Mouse (Mus musculus) brain, embryonic 18.5 days (tissue): ENCODE measurements around the gene Rad51d.
A peak's percentile ranks its signal among the peaks of the same experiment; 100 is the strongest.
"Not testable (repeated sequence)": the region's sequence is repeated elsewhere in the genome, so short reads cannot be mapped to it uniquely, and the experiment has no call there.

Experiments used
- DNase-seq: peaks from one replicate; pipeline ENCODE4 v3.0.0-alpha.2; 2012; ENCODE audit warnings: low read depth, low spot score

The Rad51d gene

DNA sequence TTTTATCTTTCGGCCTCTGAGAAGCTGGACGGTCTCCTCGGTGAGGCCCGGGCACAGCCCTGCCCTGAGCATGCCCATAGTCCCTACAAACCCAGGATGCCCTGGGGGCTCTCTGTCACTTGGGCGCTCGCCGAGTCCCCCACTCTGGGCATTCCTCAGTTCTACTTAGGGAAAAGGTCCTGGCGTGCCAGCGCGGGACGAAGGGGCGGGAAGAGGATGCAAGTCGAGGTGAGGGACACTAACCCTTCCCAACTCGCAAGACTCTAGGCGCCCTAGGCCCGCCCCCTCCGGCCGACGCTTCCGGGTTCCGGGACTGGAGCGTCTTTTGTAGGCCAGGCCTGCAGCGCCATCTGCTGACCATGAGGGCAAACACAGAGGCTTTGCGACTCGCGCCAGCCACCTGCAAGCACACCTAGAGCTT, at the start of gene Rad51d:
Gene Rad51d (minus strand): TSS at position 273 of the 421 bp plus-strand sequence.
- peak; percentile 75 for DNase-seq

DNA sequence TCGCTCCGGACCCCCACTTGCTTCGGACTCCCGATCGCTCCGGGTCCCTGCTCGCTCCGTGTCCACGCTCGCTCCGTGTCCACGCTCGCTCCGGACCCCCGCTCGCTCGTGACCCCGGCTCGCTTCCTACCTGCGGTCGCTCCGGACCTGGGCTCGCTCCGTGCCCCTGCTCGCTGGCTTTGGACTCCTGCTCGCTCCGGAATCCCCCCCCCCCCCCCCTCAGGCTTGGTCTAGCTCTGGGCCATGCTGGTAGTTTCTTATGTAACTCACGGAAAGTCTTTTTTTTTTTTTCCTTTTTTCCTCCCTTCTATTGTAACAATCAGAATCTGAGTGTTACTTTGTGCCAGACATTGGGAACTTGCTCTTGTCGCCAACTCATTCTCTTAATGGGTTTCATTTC, 42.8 kb upstream of the Rad51d start:
- no peak for DNase-seq

DNA sequence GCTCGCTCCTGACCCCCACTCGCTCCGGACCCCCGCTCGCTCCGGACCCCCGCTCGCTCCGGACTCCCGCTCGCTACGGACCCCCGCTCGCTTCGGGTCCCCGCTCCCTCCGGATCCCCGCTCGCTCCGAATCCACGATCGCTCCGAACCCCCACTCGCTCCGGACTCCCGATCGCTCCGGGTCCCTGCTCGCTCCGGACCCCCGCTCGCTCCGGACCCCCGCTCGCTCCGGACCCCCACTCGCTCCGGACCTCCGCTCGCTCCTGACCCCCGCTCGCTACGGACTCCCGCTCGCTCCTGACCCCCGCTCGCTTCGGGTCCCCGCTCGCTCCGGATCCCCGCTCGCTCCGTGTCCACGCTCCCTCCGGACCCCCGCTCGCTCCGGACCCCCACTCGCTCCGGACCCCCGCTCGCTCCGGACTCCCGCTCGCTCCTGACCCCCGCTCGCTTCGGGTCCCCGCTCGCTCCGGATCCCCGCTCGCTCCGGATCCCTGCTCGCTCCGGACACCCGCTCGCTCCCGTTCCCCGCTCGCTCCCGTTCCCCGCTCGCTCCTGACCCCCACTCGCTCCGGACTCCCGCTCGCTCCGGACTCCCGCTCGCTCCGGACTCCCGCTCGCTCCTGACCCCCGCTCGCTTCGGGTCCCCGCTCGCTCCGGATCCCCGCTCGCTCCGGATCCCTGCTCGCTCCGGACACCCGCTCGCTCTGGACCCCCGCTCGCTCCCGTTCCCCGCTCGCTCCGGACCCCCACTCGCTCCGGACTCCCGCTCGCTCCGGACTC, 41.4 kb upstream of the Rad51d start:
- not testable (repeated sequence) for DNase-seq

DNA sequence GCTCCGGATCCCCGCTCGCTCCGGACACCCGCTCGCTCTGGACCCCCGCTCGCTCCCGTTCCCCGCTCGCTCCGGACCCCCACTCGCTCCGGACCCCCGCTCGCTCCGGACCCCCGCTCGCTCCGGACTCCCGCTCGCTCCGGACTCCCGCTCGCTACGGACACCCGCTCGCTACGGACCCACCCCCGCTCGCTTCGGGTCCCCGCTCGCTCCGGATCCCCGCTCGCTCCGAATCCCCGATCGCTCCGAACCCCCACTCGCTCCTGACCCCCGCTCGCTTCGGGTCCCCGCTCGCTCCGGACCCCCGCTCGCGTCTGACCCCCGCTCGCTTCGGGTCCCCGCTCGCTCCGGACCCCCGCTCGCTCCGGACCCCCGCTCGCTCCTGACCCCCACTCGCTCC, 40.7 kb upstream of the Rad51d start:
- not testable (repeated sequence) for DNase-seq

DNA sequence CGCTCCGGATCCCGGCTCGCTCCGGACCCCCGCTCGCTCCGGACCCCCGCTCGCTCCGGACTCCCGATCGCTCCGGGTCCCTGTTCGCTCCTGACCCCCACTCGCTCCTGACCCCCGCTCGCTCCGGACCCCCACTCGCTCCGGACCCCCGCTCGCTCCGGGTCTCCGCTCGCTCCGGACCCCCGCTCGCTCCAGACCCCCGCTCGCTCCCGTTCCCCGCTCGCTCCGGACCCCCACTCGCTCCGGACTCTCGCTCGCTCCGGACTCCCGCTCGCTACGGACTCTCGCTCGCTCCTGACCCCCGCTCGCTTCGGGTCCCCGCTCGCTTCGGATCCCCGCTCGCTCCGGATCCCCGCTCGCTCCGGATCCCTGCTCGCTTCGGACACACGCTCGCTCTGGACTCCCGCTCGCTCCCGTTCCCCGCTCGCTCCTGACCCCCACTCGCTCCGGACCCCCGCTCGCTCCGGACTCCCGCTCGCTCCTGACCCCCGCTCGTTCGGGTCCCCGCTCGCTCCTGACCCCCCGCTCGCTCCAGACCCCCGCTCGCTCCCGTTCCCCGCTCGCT, 40.1 kb upstream of the Rad51d start:
- not testable (repeated sequence) for DNase-seq

DNA sequence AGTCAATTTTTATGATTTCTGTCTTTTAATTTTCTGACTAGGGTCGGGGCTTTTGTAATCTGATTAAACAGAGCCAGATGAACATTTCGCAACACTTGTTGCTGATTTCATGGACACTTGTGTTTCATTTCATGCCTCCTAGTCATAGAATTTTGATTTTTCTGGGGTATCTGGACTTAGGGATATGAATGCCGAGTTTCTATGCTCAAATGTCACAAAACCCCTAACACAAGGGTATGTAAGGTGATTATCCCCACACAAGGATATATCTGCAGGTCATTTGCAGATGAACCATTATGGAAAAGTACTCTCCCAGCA, 39.2 kb upstream of the Rad51d start:
- no peak for DNase-seq

DNA sequence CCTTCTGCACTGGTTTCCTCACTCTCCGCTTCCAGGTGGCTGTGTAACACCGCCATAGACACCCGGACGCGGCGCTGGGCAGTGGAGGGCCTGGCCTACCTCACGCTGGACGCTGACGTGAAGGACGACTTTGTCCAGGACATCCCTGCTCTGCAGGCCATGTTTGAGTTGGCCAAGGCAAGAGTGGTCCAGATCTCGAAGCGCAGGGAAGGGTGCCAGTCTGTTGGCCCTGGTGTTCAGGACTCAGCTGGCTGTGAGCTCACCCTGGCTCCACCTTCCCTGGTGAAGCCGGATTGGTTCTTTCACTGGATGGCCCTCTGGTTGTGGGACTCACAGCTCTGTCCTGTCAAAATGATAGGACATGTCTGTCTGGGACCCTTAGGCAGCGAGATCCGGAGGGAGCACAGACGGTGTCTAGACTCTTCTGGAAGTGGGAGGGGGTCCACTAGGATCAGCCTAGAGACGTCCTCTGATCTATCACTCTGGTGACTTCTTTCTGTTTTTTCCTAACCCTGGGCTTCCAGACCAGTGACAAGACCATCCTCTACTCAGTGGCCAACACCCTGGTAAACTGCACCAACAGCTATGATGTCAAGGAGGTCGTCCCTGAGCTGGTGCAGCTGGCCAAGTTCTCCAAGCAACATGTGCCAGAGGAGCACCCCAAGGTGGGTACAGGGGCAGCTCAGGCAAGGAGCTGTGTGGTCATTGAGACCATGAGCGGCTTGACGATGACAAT, 38.7 kb upstream of the Rad51d start:
- no peak for DNase-seq

DNA sequence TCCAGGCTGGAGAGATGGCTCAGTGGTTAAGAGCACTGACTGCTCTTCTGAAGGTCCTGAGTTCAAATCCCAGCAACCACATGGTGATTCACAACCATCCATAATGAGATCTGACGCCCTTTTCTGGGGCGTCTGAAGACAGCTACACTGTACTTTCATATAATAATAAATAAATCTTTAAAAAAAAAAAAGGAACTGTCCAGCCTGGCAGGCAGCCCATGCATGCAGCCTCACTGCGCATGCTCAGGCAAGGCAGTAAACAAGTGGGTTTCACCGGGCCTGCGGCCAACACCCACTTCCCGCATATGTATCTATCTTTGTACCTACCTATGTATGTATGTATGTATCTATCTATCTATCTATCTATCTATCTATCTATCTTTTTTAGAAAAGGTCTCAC, 33.5 kb upstream of the Rad51d start:
- DNase-seq = not testable (repeated sequence)

DNA sequence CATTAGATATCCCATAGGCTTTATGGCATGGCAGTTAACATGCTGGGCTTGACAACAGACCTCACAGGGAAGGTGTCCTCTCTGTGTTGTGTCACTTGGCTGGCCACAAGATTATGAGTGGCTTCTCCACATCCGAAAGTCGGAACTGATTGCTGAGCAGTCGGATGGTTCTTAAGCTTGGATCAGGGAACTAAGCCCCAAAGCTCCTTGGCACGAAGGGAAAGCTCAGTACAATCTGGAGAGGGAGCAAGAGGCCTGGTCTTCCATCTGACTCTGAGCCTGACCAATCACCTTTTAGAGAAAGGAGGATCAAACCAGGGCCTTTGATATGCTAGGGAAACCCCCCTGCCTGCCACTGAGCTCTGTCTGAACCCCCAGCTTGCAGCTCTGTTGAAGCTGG, 31.3 kb upstream of the Rad51d start:
- DNase-seq = no peak

DNA sequence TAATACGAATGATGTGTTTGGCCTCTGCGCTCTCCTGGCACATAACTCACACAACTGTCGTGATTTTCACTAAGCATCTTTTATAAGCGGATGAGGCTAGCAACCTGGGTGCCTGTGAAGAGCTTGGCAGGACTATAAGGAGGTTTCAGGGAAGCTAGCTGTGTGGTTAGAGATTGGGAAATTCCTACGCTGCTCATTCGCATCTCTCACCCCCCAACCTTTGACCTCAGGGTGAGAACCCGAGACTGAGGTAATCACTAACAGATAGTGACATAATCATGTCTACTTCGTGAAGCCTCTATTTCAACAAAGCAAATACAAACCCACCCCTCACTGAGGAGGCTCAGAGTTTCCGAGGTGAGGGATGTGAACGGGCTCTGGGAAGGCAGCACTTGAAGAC, 30.4 kb upstream of the Rad51d start:
- DNase-seq = no peak

DNA sequence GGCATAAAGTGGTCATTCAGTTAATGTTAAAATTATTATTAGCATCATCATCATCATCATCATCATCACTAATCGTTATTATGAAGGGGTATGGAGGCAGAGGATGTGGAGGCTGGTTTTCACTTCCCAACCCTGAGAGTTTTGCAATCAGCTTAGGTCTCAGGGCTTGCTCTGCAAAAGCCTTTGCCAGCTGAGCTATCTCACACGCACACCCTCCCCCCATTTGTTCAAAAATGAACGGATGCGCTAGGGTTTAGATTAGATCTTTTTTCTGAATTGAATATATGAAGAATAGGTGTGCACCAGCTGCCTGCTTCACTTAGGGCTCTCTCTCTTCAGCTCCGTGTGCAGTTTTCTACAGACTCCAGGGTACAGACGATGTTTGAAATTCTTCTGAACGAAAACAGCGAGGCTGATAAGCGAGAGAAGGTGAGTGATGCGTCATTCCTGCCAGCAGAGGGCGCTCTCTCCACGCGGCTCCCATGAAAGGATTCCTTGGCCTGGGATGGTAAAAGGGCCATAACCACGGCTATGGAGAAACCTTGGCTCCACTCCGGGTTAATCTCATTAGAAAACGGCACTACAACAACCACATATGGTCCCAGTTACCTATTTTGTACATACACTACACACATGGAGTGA, 24.4 kb upstream of the Rad51d start:
- DNase-seq = no peak

DNA sequence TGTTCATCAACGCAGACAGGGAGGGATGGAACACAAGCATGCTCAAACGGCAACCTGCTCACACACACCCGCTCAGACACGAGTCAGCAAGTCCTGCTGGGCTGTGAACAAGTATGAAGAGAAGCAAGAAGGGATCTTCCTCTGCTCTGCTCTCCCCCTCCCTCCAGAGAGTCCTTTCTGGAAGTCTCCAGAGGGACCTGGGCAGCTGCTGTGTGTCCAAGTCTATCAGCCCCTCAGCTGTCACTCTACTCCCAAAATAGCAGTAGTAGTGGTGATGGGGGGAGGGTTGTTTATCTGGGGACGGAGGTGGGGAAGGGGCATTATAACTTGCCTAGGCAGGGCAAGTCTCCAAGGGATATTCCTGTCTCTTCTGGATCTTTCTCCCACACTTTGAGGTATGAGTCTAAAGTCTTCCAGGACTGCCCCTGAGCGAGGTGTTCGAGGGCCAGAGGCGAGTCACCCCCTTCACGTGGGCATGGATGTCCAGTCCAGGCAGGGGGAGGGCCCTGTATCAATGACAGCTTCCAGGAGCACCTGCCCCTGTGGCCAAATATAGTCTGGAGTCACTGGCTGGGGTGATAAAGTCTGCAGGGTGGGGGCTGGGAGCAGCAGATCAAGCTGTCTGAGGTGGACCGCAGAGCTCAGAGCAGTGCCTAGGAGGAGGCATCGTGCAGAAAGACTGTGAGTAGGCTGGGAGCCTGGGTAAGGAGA, 20.4 kb upstream of the Rad51d start:
- DNase-seq = no peak

DNA sequence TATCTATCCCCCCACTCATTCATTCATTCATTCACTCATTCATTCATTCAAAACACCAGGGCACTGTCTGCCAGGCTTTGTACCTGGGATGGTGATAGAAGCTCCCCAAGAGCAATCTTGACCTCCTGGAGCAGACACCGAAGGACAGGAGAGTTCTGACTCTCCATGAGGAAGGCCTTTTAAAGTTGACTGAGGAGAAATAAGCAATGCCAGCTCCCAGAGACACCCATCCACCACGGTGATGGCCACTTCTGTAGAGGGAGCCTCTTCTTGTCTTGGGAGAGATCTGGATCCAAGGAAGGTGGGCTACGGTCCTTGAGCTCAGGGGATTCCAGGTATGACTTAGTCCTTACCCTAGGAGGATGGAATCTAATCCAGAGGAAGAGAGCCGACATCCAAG, 19.8 kb upstream of the Rad51d start, which contains the start of gene Unc45b:
Gene Unc45b (plus strand): TSS at position 301 of the 400 bp plus-strand sequence.
- no peak for DNase-seq

DNA sequence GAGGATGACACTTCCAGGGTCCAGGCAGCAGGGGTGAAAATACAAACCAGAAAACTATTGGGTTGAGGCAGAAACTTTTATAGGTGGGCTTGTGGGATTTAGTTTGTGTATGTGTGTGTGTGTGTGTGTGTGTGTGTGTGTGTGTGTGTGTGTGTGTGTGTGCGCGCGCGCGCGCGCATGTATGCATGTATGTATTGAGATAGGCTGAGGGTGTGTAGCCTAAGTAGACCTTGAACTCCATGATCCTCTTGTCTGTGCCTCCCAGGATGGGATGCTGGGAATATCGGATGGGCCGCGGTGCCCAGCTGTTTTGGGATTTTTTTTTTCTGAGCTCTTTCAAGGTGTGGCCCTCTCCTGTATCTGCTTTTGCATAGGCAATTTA, 18.2 kb upstream of the Rad51d start:
- no peak for DNase-seq

DNA sequence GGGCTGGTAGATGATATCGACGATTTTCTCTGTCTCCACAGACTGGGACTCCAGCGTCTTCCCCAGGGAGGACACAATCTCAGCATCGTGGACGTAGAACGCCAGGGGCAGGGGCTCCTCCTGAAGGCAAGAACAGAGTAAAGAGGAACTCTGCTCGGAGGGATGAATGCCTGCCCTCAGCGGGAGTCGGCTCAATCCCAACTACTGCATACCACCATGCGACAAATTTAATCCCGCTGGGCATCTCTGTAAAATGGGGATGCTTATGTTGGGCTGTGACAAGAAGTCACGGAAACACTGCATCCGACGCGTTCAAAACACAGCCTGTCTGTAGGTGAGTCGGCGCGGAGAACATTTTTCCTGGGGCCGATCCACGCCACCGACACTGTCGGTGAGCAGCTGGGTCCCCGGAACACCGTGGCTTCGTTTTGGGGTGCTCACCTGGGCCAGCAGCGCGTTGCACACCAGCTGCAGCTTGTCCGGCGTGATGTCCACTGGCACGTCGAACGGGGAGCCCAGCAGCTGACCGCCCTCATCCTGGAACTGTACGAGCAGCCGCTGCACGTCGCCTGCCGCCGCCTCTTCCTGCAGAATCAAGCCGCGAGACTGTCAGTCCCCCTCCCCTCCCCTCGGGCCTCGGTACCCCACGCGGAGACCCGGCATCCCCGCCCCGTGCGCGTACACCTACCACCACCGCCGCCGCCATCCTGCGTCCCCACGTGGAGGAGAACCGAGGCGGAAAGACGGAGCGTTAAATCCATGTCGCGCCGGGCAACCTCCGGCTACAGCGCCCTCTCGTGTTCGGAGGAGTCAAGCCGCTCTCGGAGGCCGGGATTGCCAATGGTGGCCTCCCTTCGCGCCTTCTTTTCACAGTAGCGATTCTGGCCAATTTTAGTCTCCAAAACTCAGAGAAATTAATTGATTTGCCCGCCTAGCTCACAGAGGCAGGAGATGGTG, 17.5 kb upstream of the Rad51d start, which contains the start of gene Nle1:
Gene Nle1 (minus strand): TSS at position 761 of the 957 bp plus-strand sequence.
- DNase-seq = peak; percentile 73

DNA sequence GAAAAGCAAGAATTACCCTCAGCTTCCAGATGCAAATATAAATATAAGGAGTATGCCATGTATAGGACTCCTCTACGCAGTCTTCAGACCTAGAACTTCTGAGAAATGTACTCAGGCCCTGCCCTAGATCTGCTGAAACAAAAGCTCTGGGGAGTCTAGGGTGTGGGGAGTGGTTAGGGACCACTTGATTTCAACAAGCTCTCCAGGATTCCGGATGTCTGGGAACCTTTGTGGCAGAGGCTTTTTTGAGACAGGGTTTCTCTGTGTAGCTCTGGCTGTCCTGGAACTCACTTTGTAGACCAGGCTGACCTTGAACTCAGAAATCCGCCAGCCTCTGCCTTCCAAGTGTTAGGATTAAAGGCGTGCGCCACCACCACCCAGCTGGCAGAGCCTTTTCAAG, 15.4 kb upstream of the Rad51d start:
- no peak for DNase-seq

DNA sequence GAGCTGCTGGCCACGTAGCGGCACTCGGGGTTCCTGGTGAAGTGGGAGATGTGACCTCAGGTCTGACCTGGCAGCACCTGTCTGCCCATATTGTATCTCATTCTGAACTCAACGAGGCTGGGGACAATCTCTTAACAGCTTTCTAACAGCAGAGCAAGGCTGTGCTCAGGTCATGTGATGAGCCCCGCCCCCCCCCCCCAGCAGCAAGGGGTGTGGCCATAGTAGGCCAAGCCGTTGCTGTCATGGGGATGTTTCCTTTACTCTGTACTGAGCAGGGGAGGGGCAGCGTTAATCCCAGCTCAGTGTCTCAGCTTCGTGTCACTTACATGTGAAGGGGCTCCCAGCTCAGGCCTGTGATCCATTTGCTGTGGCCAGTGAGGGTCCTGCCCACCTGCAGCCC, 14.5 kb upstream of the Rad51d start:
- DNase-seq = no peak

DNA sequence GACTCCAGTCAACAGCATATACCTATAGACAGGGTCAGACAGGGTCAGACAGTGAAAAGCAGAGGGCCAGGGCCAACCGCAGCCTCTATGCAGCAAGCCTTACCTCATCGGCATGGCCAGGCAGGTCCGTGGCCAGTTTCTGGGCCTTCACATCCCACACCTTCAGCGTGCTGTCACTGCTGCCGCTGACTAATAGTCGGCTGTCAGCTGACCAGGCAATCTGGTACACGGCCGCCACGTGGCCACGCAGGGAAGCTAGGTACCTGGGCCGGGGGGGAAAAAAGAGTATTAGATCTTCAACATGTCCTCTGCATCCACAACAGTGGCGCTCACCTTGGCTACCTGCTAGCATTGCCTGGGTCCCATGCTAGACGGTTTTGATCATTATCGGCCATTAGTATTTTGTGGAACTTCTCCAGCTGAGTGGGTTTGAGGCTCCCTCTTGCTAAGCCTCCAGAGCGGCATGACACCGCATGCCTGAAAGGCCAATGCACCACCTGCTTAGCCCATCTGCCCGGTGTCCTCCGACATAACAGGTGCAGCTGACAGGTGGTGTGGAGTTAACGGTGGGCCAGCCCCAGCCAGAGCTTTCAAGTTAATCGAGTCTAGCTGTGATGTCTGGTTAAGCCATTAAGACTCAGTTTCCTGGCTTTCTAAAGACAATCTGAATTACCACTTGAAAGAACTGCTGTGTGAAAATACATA, 11.3 kb upstream of the Rad51d start:
- no peak for DNase-seq

DNA sequence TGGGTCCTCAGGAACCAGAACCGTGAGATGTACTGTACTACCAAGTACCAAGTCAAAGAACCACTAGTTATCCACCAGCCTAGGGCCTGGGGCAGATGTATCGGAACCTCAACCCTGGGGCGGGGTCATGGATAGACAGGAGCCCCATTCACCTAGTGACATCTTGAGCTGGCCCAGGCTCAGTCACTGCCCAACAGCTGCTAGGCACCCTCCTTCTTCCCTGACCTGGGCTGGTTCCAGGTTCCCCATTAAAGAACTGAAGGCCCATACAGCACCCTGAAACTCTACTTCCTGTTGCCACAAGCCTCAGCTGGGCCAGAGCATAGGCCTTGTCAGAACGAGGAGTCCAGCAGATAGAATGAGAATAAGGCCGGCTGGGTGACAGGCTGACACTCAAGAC, 9.3 kb upstream of the Rad51d start:
- no peak for DNase-seq

DNA sequence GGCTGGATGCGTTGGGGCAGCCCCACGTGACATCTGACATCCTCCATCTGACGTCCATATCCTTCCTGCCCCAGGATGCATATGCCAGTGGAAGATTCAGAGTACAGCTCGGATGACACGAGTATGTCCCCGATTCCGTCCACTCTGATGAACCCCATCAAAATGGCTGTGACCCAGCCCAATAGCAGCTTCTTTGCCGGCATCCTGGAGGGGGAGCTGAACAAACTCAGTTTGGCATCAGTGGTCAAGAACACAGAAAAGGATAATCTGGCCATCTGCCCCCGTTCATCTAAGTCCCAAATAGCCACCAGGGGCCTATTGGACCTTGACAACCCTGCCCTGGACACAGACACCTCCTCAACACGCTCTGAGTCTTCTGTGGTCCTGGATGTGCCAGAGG, 7.1 kb upstream of the Rad51d start:
- DNase-seq = no peak
